Mouse (Mus musculus): ENCODE measurements around the gene St6galnac3.

DNA sequence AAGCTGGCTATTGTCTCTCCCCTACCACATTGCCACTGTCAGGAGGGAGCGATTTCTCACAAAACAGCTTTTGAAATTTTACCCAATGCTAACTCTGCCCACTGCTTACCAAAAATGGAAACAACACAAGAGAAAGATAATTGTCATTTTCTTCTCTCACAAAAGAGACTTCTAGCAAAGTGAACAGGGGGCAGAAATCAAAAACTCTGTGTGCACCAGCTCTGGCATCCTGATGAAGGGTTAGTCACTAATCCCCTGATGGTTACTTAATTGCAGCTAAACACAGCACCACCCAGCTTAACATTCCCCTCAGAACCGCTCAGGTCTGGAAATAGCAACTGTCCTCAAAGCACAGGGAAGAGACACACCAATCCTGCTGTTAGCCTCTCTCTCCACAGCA lies 144.3 kb downstream of the St6galnac3 start:
- TF ChIP-seq RAD21 (IDR thresholded peaks at IDR 0.05; ENCODE audit: low read depth, low read length) (no peak), MYC (IDR thresholded peaks at IDR 0.05; ENCODE audit: low read depth, low read length) (no peak), NELFE (IDR thresholded peaks at IDR 0.05; ENCODE audit: low read depth, low read length) (no peak), SIN3A (IDR thresholded peaks at IDR 0.05; ENCODE audit: low read length) (no peak), ZC3H11A (IDR thresholded peaks at IDR 0.05; ENCODE audit: low read depth, low read length) (no peak), MAZ (IDR thresholded peaks at IDR 0.05; ENCODE audit: low read depth, low read length) (no peak), TBP (conservative IDR thresholded peaks at IDR 0.05; ENCODE audit: low read depth, low read length) (no peak), CTCF (conservative IDR thresholded peaks at IDR 0.05 in 1 of 2, IDR thresholded peaks at IDR 0.05 in 1 of 2; ENCODE audit: low read depth in 2 of 2, low read length in 2 of 2) (no peak), ELF1 (IDR thresholded peaks at IDR 0.05; ENCODE audit: low read depth, low read length) (no peak), CHD2 (IDR thresholded peaks at IDR 0.05; ENCODE audit: low read length) (no peak)

All from CH12.LX (cell line).